Mouse (Mus musculus) E14TG2a.4 (cell line): ENCODE results near the gene Tcfl5.
A peak's percentile ranks its signal among the peaks of the same experiment; 100 is the strongest.

Source experiments
- H3K27me3 ChIP-seq: 2 replicates; pipeline ENCODE4 v1.6.1; 2014; ENCODE audit warnings: low read length, control low read depth; ENCODE audit not compliant: insufficient read depth
- H3K36me3 ChIP-seq: 2 replicates; pipeline ENCODE4 v1.6.1; 2014; ENCODE audit warnings: low read length, control low read depth; ENCODE audit not compliant: insufficient read depth
- H3K4me1 ChIP-seq: replicated peaks from 2 replicates; pipeline ENCODE4 v1.6.1; 2014; ENCODE audit warnings: low read depth, low read length, control low read depth
- H3K4me3 ChIP-seq: replicated peaks from 2 replicates; pipeline ENCODE4 v1.5.1; 2014; ENCODE audit warnings: mild to moderate bottlenecking, low read length
- H3K9me3 ChIP-seq: 2 replicates; pipeline ENCODE4 v1.6.1; 2014; ENCODE audit warnings: low read length, control low read depth
- CTCF ChIP-seq: conservative IDR thresholded peaks from 2 replicates; pipeline ENCODE4 v1.5.1; 2014; ENCODE audit warnings: low read length
- NANOG ChIP-seq: IDR thresholded peaks from 2 replicates; pipeline ENCODE4 v1.6.1; 2014; ENCODE audit warnings: borderline replicate concordance, low read length, mixed read lengths
- POU5F1 ChIP-seq: IDR thresholded peaks from 2 replicates; pipeline ENCODE4 v1.6.1; 2014; ENCODE audit warnings: low read length, borderline replicate concordance

The Tcfl5 gene

GRCm38 (mm10) chr2:180642555-180643260, at the start of gene Tcfl5:
Tcfl5 (minus strand) TSS chr2:180642708.
- Histone ChIP-seq H3K4me1 (peaks cover 27% of the 10 kb centered on the region), H3K36me3 (peaks cover 33% of the 10 kb centered on the region), H3K4me3 (peak within 1 kb of the TSS; percentile 83), H3K27me3 (peaks cover 14% of the 10 kb centered on the region), H3K9me3 (peaks cover 6% of the 10 kb centered on the region)
- no peak for TF ChIP-seq NANOG
- no peak for TF ChIP-seq POU5F1
- TF ChIP-seq CTCF: no peak

DNA sequence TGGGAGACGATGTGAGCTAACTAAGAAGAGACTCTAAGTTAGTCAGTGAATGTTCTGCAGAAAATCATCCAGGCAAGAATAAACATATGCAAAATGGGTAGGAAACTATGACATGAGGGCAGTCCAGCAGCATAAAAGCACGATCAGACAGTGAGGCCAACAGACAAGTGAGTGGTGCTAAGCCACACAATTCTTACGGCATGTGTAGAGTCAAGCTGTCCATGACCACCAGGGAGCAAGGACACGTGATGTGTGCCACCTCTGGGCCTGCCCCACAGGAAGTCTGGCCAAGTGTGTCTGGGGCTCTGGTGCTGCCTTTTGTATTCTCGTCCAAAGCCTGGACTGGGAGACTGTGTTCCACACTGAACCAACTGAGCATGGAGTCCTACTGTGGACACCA, 47.3 kb upstream of the Tcfl5 start:
- H3K9me3 ChIP-seq: no peaks in the 10 kb centered on the region
- no peaks in the 10 kb centered on the region for H3K27me3 ChIP-seq
- peaks cover 97% of the 10 kb centered on the region for H3K36me3 ChIP-seq
- no peak overlapping the region for H3K4me3 ChIP-seq
- peaks cover 87% of the 10 kb centered on the region for H3K4me1 ChIP-seq
- TF ChIP-seq NANOG (no peak), POU5F1 (no peak), CTCF (no peak)

DNA sequence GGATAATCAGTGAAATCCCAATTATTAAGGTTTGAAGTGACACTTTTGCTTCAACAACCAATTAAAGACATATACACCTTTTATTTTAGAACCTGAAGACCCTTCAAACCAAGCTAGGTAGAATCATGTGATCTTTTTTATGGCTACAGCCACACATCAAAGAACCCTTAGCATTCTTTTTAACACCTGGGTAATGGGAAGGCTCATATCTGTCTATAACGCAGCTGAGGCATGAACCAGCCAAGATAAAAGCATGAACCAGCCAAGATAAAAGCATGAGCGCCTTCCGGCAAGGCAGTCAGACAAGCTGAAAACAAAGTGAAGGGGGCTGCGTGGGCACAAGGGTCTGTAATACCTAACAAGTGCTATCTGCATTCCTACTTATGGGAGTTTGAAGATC, 41.5 kb upstream of the Tcfl5 start:
- Histone ChIP-seq H3K4me3 (no peak overlapping the region), H3K36me3 (peaks cover 97% of the 10 kb centered on the region), H3K27me3 (no peaks in the 10 kb centered on the region), H3K4me1 (peaks cover 85% of the 10 kb centered on the region), H3K9me3 (no peaks in the 10 kb centered on the region)
- no peak for TF ChIP-seq POU5F1
- TF ChIP-seq CTCF: no peak
- no peak for TF ChIP-seq NANOG

DNA sequence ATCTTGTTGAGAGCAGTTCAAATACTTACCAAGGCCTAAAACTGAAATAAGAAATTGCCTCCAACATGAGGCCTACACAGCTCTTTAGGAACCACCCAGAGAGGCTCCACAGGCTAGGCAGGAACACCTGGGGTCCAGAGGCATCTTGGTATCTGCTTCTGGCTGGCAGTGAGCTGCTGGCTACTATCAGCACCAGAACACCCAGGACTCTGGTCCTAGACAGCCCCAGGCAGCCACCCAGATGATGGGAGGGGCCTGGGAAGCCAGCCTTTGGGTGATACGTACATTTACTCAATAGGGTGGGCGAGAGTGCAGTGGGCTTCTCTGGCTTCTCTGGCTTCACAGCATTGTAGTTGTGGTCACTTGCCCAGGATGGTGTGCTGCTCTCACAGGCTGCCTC, 41.0 kb upstream of the Tcfl5 start:
- peaks cover 85% of the 10 kb centered on the region for H3K4me1 ChIP-seq
- no peak overlapping the region for H3K4me3 ChIP-seq
- TF ChIP-seq NANOG (no peak), POU5F1 (no peak), CTCF (no peak)
- H3K27me3 ChIP-seq: no peaks in the 10 kb centered on the region
- H3K36me3 ChIP-seq: peaks cover 92% of the 10 kb centered on the region
- no peaks in the 10 kb centered on the region for H3K9me3 ChIP-seq

GRCm38 (mm10) chr2:180681225-180681624, 38.7 kb upstream of the Tcfl5 start:
- TF ChIP-seq NANOG (no peak), POU5F1 (no peak), CTCF (no peak)
- Histone ChIP-seq H3K27me3 (no peaks in the 10 kb centered on the region), H3K36me3 (peaks cover 87% of the 10 kb centered on the region), H3K4me1 (peaks cover 78% of the 10 kb centered on the region), H3K9me3 (no peaks in the 10 kb centered on the region), H3K4me3 (no peak overlapping the region)

- Histone ChIP-seq H3K4me3 (no peak overlapping the region), H3K4me1 (peaks cover 57% of the 10 kb centered on the region), H3K9me3 (no peaks in the 10 kb centered on the region), H3K27me3 (no peaks in the 10 kb centered on the region), H3K36me3 (peaks cover 85% of the 10 kb centered on the region)
- TF ChIP-seq POU5F1 (0 out of 2 replicates have a peak, but pooled peaks have one; percentile 18), NANOG (no peak), CTCF (peak; percentile 76)
These were observed 36.2 kb upstream of the Tcfl5 start for GRCm38 (mm10) chr2:180678609-180679140.

GRCm38 (mm10) chr2:180676706-180677105, 34.2 kb upstream of the Tcfl5 start:
- Histone ChIP-seq H3K4me3 (no peak overlapping the region), H3K9me3 (no peaks in the 10 kb centered on the region), H3K27me3 (no peaks in the 10 kb centered on the region), H3K4me1 (peaks cover 37% of the 10 kb centered on the region), H3K36me3 (peaks cover 85% of the 10 kb centered on the region)
- TF ChIP-seq POU5F1 (no peak), NANOG (no peak), CTCF (no peak)

- H3K4me3 ChIP-seq: no peak overlapping the region
- H3K36me3 ChIP-seq: peaks cover 71% of the 10 kb centered on the region
- peaks cover 8% of the 10 kb centered on the region; the same call in 1 of the 2 replicates for H3K27me3 ChIP-seq
- no peaks in the 10 kb centered on the region for H3K9me3 ChIP-seq
- TF ChIP-seq NANOG: no peak
- no peak for TF ChIP-seq POU5F1
- TF ChIP-seq CTCF: no peak
- peaks cover 58% of the 10 kb centered on the region for H3K4me1 ChIP-seq
These were observed 19.5 kb upstream of the Tcfl5 start for GRCm38 (mm10) chr2:180662008-180662407.
